8 mouse cellular contexts compared by ENCODE assay signal in the genomic region with DNA sequence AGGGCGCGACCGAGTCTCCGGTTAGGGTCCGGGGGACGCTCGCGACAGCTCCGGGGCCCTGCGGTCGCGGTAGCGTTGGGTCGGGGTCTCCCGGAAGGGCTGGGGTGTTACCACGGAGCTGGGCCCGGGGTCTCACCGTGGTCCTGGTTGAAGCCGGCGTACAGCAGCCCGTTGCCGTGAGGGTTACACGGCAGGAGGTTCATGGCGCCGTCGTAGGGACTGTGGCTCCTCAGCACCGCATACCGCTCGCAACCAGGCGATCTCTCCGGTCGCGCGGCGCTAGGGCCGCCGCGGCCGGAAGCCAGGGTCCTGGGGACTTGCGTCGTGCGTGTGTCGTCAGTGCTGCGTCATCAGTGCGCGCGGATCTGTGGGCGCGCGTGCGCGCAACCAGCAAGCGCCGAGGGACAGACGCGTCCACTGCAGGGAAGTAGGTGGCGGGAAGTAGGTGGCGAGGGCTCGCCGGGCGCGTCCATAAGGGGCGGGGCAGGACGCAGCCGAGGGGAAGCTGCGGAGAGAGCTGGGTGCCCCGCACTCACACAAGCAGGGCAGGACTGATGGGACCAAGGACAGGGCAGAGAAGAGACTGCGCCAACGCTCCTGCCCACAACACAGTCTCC. TPM values are rescaled to one million over a fixed set of nuclear protein-coding genes. Genes with fewer than 3 reads are reported as not detected.
DNase-seq lines count a peak whose midpoint lies in the region; ATAC-seq lines count a peak whose summit lies in the region.

Gene Wdr45b, minus strand, starts transcription at position 355 of the 617 bp plus-strand sequence.

- no peaks in the 10 kb centered on the region for H3K27me3 ChIP-seq in heart, embryonic 13.5 days (replicated peaks)
- H3K27me3 ChIP-seq in liver, embryonic 12.5 days (replicated peaks): no peaks in the 10 kb centered on the region
- no peaks in the 10 kb centered on the region for H3K27me3 ChIP-seq in stomach, embryonic 15.5 days (replicated peaks)

- peak within 1 kb of the TSS; percentile 88 for H3K27ac ChIP-seq in brown adipose tissue, adult 24 weeks (replicated peaks; ENCODE audit: low read depth, low read length)
- H3K27ac ChIP-seq in heart, embryonic 13.5 days (replicated peaks): peak within 1 kb of the TSS; percentile 88
- peak within 1 kb of the TSS; percentile 90 for H3K27ac ChIP-seq in liver, embryonic 12.5 days
- peak within 1 kb of the TSS; percentile 84 for H3K27ac ChIP-seq in stomach, embryonic 15.5 days

- H3K4me1 ChIP-seq in brown adipose tissue, adult 24 weeks (ENCODE audit: control insufficient read depth, insufficient read depth, insufficient read length, low read length): peaks cover 10% of the 10 kb centered on the region; the same call in 1 of the 2 replicates
- peaks cover 21% of the 10 kb centered on the region for H3K4me1 ChIP-seq in heart, embryonic 13.5 days
- peaks cover 36% of the 10 kb centered on the region for H3K4me1 ChIP-seq in liver, embryonic 12.5 days
- H3K4me1 ChIP-seq in stomach, embryonic 15.5 days: peaks cover 12% of the 10 kb centered on the region

- H3K9ac ChIP-seq in heart, embryonic 13.5 days: peak within 1 kb of the TSS; percentile 99
- H3K9ac ChIP-seq in liver, embryonic 12.5 days: peak within 1 kb of the TSS; percentile 99
- peak within 1 kb of the TSS; percentile 64 for H3K9ac ChIP-seq in stomach, embryonic 15.5 days

- peak; percentile 91 for ATAC-seq in heart, embryonic 13.5 days (ENCODE audit: extremely low read depth, insufficient number of reproducible peaks, low FRiP score, low TSS enrichment)
- peak; percentile 94 for ATAC-seq in liver, embryonic 12.5 days
- ATAC-seq in stomach, embryonic 15.5 days (ENCODE audit: insufficient read depth, low FRiP score, low read depth): peak; percentile 96

- H3K36me3 ChIP-seq in heart, embryonic 13.5 days: peaks cover 16% of the 10 kb centered on the region
- H3K36me3 ChIP-seq in liver, embryonic 12.5 days: peaks cover 16% of the 10 kb centered on the region
- H3K36me3 ChIP-seq in stomach, embryonic 15.5 days: no peaks in the 10 kb centered on the region

- no peaks in the 10 kb centered on the region for H3K9me3 ChIP-seq in heart, embryonic 13.5 days
- no peaks in the 10 kb centered on the region for H3K9me3 ChIP-seq in liver, embryonic 12.5 days (replicated peaks)
- H3K9me3 ChIP-seq in stomach, embryonic 15.5 days: no peaks in the 10 kb centered on the region

- WGBS in heart, embryonic 13.5 days: under 1% methylated on average over 69 of the region's 69 CpGs
- under 1% methylated on average over 69 of the region's 69 CpGs for WGBS in liver, embryonic 12.5 days (ENCODE audit: insufficient replicate concordance)
- WGBS in stomach, embryonic 15.5 days: under 1% methylated on average over 69 of the region's 69 CpGs

- peak within 1 kb of the TSS; percentile 96 for H3K4me2 ChIP-seq in heart, embryonic 13.5 days
- peak within 1 kb of the TSS; percentile 88 for H3K4me2 ChIP-seq in liver, embryonic 12.5 days
- H3K4me2 ChIP-seq in stomach, embryonic 15.5 days: peak within 1 kb of the TSS; percentile 83

- peak; percentile 99 for DNase-seq in CD4-positive, CD25-positive, alpha-beta regulatory T cell, adult 2 months (ENCODE audit: low read depth, low spot score)
- DNase-seq in fat pad, adult 2 months (ENCODE audit: extremely low read depth, low read depth, low spot score): peak; percentile 54
- peak; percentile 99 for DNase-seq in kidney, postnatal 10 days
- DNase-seq in natural killer cell, adult 2 months (ENCODE audit: low spot score in 2 of 2): peak; percentile 95 to 97

- H3K4me3 ChIP-seq in brown adipose tissue, adult 24 weeks (ENCODE audit: insufficient read depth, low read depth, low read length): peak within 1 kb of the TSS; percentile 96
- H3K4me3 ChIP-seq in heart, embryonic 13.5 days: peak within 1 kb of the TSS; percentile 99
- peak within 1 kb of the TSS; percentile 99 for H3K4me3 ChIP-seq in liver, embryonic 12.5 days
- H3K4me3 ChIP-seq in stomach, embryonic 15.5 days (replicated peaks): peak within 1 kb of the TSS; percentile 87

RNA-seq across cellular contexts. Expression of gene Wdr45b, which starts in this region (rescaled TPM):
- polyA plus RNA-seq in brown adipose tissue, adult 24 weeks (2012; ENCODE audit: insufficient read depth, insufficient read length, missing spikeins): 33.8 and 37.1 TPM in 2 replicates
- polyA plus RNA-seq in heart, embryonic 13.5 days (2015; fragmentation: Nextera tagmentation; extraction: Ambion mirVana): 70.9 and 72.7 TPM in 2 replicates
- 29.4 and 31.1 TPM in 2 replicates for polyA plus RNA-seq in liver, embryonic 12.5 days (2016; fragmentation: Nextera tagmentation; extraction: Ambion mirVana)
- 79.6 and 82.9 TPM in 2 replicates for polyA plus RNA-seq in stomach, embryonic 15.5 days (2015; fragmentation: Nextera tagmentation; extraction: Ambion mirVana)

Comparison
In these comparisons a context has a peak if more than half of its experiments do, and no peak if none do; other contexts are left out.
1. Peak in every context shown above with its lines: DNase-seq, ATAC-seq, H3K4me3 ChIP-seq and H3K27ac ChIP-seq.